Mouse (Mus musculus) hematopoietic stem cell, adult 5-6 weeks (primary cell): ENCODE results near the gene Cd2. TPM values are rescaled to one million over a fixed set of nuclear protein-coding genes. Genes with fewer than 3 reads are reported as not detected.

Source experiments
- ATAC-seq, 2 experiments: fragments of 125-278 bp in 1 of 2; replicated peaks in 1 of 2; 2 replicates each; pipeline ENCODE4 v1.8.0; 2016 to 2017; ENCODE audit warnings: inconsistent platforms in 2 of 2, mild to moderate bottlenecking in 2 of 2, moderate number of reproducible peaks in 2 of 2, low read depth in 1 of 2, moderate TSS enrichment in 1 of 2; ENCODE audit not compliant: low FRiP score in 2 of 2, poor library complexity in 2 of 2, severe bottlenecking in 2 of 2, insufficient read depth in 1 of 2, low TSS enrichment in 1 of 2
- total RNA-seq: library from RNA; stranded (forward); fragments of 172-1452, 232-1000 nt; gene quantifications from 2 replicates; pipeline ENCODE4 v1.2.3, GENCODE M21; 2017

Cd2 gene
- total RNA-seq: 2.5 and 5.7 TPM in 2 replicates

GRCm38 (mm10) chr3:101287911-101288311 lies at the start of gene Cd2:
TSS of gene Cd2 (minus strand) at chr3:101287939.
- no peak; a peak in 1 of 4 replicates for ATAC-seq

GRCm38 (mm10) chr3:101328617-101329016 lies 40.9 kb upstream of the Cd2 start:
- no peak for ATAC-seq

- no peak for ATAC-seq
Observed at GRCm38 (mm10) chr3:101327248-101327647, 39.5 kb upstream of the Cd2 start.

- ATAC-seq: no peak
Observed at GRCm38 (mm10) chr3:101322437-101322836, 34.7 kb upstream of the Cd2 start.

- ATAC-seq: no peak
Observed at GRCm38 (mm10) chr3:101320874-101321273, 33.1 kb upstream of the Cd2 start.

GRCm38 (mm10) chr3:101318516-101319170 lies 30.9 kb upstream of the Cd2 start:
- no peak for ATAC-seq

- no peak; a peak in 1 of 4 replicates for ATAC-seq
Observed at GRCm38 (mm10) chr3:101318115-101318514, 30.4 kb upstream of the Cd2 start.

GRCm38 (mm10) chr3:101314954-101315353 lies 27.2 kb upstream of the Cd2 start:
- no peak for ATAC-seq

GRCm38 (mm10) chr3:101313266-101314051 lies 25.7 kb upstream of the Cd2 start:
- ATAC-seq: no peak; a peak in 1 of 4 replicates

GRCm38 (mm10) chr3:101310977-101311376 lies 23.2 kb upstream of the Cd2 start:
- ATAC-seq: 0 out of 4 replicates have a peak, but pooled peaks of 1 of the 2 experiments have one; percentile 32

- ATAC-seq: no peak
Observed at GRCm38 (mm10) chr3:101309626-101310025, 21.9 kb upstream of the Cd2 start.

GRCm38 (mm10) chr3:101306090-101306489 lies 18.4 kb upstream of the Cd2 start:
- no peak for ATAC-seq

GRCm38 (mm10) chr3:101305046-101305445 lies 17.3 kb upstream of the Cd2 start:
- no peak for ATAC-seq

GRCm38 (mm10) chr3:101304156-101304555 lies 16.4 kb upstream of the Cd2 start:
- ATAC-seq: no peak

- peak; percentile 30 to 36; a peak in 2 of 4 replicates for ATAC-seq
Observed at GRCm38 (mm10) chr3:101300271-101301071, 12.7 kb upstream of the Cd2 start.

GRCm38 (mm10) chr3:101299591-101299990 lies 11.9 kb upstream of the Cd2 start:
- no peak for ATAC-seq

GRCm38 (mm10) chr3:101297221-101297620 lies 9.5 kb upstream of the Cd2 start:
- ATAC-seq: no peak
